Mouse (Mus musculus) liver, postnatal 0 days (tissue): ENCODE measurements around the gene Ifne.
A peak's percentile ranks its signal among the peaks of the same experiment; 100 is the strongest.

Experiments
- CTCF ChIP-seq: sonication (generic); IDR thresholded peaks from 2 replicates; pipeline ENCODE4 v1.5.1; 2016; ENCODE audit warnings: antibody characterized with exemption, low read depth
- EP300 ChIP-seq: IDR thresholded peaks from 2 replicates; pipeline ENCODE4 v1.6.1; 2016; ENCODE audit warnings: antibody characterized with exemption, low read depth, mild to moderate bottlenecking

DNA sequence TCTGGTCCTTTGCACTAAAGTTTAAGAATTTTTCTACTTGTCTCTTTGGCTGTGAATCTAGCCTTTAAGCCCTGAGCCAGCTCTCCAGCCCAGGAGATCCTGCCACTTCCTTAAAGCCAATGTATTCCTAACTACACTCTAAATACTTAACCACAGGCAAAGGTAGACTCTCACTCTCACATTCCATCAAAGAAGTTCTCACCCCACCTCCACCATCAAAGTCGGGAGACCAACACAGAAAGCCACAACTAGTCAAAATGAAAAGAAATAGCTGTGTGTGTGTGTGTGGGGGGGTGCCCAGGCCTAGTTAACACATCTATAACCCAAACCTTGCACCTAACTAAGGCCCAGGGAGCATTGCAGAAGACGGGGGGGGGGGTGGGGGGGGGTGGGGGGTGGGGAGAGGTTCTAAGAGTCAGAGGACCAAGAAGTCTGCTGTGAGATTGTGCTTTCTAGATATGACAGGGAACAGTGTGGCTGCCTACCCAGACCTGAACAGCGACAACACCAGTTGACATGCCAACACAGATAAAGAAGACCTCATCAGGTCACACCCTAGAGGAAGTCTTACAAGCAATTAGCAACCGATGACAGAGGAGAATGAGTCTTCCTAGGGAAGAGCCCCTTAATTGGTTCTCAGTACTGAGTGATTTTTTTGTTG lies 4.4 kb downstream of the Ifne start:
- TF ChIP-seq CTCF, result no peak
- TF ChIP-seq EP300, result peak; percentile 25; the same call in 1 of the 2 replicates
